Mouse (Mus musculus) thymus, adult 2 months (tissue): Measurements from ENCODE around the gene P2ry10b. TPM values are rescaled to one million over a fixed set of nuclear protein-coding genes. Genes with fewer than 3 reads are reported as not detected.

Source experiments
- DNase-seq: peaks from one replicate; pipeline ENCODE4 v3.0.0; 2021
- H3K27ac ChIP-seq: fragments of 200-500 bp; 2 replicates; pipeline ENCODE4 v1.5.1; 2012; ENCODE audit warnings: low read length, control low read depth; ENCODE audit not compliant: control insufficient read depth, insufficient read depth
- H3K27me3 ChIP-seq: fragments of 200-500 bp; 2 replicates; pipeline ENCODE4 v1.6.1; 2012; ENCODE audit warnings: mild to moderate bottlenecking, low read length, moderate library complexity, mixed read lengths; ENCODE audit not compliant: control insufficient read depth, insufficient read depth
- H3K36me3 ChIP-seq: fragments of 200-500 bp; 2 replicates; pipeline ENCODE4 v1.6.1; 2012; ENCODE audit warnings: mild to moderate bottlenecking, low read length, moderate library complexity; ENCODE audit not compliant: control insufficient read depth, insufficient read depth
- H3K4me1 ChIP-seq: fragments of 200-500 bp; replicated peaks from 2 replicates; pipeline ENCODE4 v1.6.1; 2012; ENCODE audit warnings: low read length; ENCODE audit not compliant: control insufficient read depth, insufficient read depth
- H3K4me3 ChIP-seq: fragments of 200-500 bp; 2 replicates; pipeline ENCODE4 v1.5.1; 2012; ENCODE audit warnings: mild to moderate bottlenecking, low read length, control low read depth, moderate library complexity; ENCODE audit not compliant: control insufficient read depth, insufficient read depth
- CTCF ChIP-seq: fragments of 200-500 bp; IDR thresholded peaks from 2 replicates; pipeline ENCODE4 v1.5.1; 2012; ENCODE audit warnings: mild to moderate bottlenecking, control low read depth, low read length, moderate library complexity, borderline replicate concordance; ENCODE audit not compliant: control insufficient read depth, poor library complexity, insufficient read depth; ENCODE audit errors: extremely low read depth
- POLR2A ChIP-seq: fragments of 200-500 bp; IDR thresholded peaks from 2 replicates; pipeline ENCODE4 v1.6.1; 2012; ENCODE audit warnings: mild to moderate bottlenecking, low read length, control low read depth, moderate library complexity; ENCODE audit not compliant: control insufficient read depth, poor library complexity, insufficient read depth; ENCODE audit errors: extremely low read depth
- WGBS: fragments of 180-500 bp; shearing (Covaris S2); methylation state at CpG from one replicate; pipeline ENCODE4 v1.1.7; 2018; 5-methylcytosine and 5-hydroxymethylcytosine counted together
- polyA plus RNA-seq: library from polyadenylated mRNA; depleted of rRNA; stranded (reverse); fragments of >200 nt; gene quantifications from 2 replicates; pipeline ENCODE4 v1.2.3, GENCODE M21; 2012; rRNA removed

Gene P2ry10b
- polyA plus RNA-seq, 1 experiment = 25.2 TPM

- H3K27ac ChIP-seq = no peak overlapping the region
- DNase-seq = no peak
- TF ChIP-seq CTCF = no peak
- TF ChIP-seq POLR2A = no peak
- no peaks in the 10 kb centered on the region for H3K27me3 ChIP-seq
- 56% methylated on average over 2 of the region's 2 CpGs for WGBS
- no peak overlapping the region for H3K4me3 ChIP-seq
- no peaks in the 10 kb centered on the region for H3K36me3 ChIP-seq
- no peaks in the 10 kb centered on the region for H3K4me1 ChIP-seq
Observed at GRCm38 (mm10) chrX:107217577-107218090, 68.9 kb downstream of the P2ry10b start.

Other genes with a start within 250 kb of the P2ry10b start
- gene Lpar4, start 228.3 kb upstream of the P2ry10b start, polyA plus RNA-seq = 0.22 and 0.38 TPM in 2 replicates
- gene P2ry10, start 60.4 kb upstream of the P2ry10b start, polyA plus RNA-seq = 45.6 and 53.0 TPM in 2 replicates
- gene Gpr174, start 107.0 kb downstream of the P2ry10b start, polyA plus RNA-seq = 3.7 and 3.9 TPM in 2 replicates